Mouse (Mus musculus) kidney, postnatal 4 days (tissue): ENCODE data around the gene Acot13.

Experiments
- DNase-seq, 2 experiments: peaks; one replicate each; pipeline ENCODE4 v3.0.0; 2021; ENCODE audit warnings: mixed read lengths in 2 of 2

Gene Acot13

DNA sequence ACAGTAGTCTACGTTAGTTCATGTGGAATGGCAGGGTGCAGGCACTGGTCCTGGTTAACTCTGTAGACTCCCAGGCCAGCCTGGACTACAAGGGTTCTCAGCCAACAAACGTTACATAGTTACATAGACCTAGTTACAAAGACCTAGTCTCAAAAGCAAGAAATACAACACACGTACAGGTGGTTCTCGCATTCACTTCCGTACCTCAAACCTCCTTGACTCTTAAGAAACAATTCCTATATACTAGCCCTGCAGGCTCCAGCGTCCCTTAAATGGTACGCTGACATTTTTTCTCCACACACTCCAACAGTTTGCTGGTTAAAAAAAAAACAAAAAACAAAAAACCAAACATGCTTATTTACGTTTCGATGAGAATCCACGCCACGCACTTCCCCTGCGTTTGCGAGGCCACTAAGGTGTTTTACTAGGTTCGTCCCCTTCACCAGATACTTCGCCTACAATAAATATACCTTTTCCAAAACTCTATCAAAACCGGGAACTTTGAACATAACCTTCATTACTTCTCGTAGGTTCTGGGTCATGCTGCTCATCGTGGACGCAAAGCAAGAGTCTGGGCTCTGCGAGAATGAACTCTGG, 486 bp downstream of the Acot13 start:
- no peak for DNase-seq

DNA sequence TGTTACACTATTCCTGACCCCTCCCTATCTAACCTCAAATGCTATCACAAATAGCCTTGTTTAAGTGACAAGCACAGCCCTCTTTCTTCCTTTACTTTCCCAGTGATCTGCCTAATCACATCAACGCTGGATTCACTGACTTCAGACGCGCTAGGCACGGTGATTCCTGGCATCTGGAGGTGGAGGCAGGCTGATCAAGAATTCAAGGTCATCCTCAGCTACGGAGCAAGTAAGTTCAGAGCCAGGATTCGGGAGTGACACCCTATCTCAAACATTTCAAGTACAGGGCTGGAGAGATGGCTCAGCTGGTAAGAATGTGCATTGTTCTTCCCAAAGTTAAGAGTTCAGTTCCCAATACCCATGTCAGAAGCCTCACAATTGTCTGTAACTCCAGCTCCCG, 5.2 kb downstream of the Acot13 start:
- no peak for DNase-seq

DNA sequence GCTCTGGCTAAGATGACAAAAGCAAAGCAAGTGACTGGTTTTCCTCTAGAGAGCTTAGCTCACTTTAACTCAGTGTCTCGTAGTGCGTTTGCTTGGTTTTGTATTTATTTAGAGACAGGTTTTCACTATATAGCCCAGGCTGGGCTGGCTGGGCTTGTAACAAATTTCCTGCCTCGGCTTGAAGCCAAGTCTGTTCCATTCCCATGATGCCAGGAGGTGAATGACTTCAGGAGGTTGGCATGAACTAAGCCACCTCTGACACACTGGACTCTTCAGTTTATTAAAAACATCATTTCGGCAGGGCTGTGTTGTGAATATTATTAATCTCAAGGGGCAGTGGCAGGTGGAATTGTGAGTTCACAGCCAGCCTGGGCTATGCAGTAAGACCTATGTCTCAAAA, 5.8 kb downstream of the Acot13 start:
- DNase-seq: no peak

DNA sequence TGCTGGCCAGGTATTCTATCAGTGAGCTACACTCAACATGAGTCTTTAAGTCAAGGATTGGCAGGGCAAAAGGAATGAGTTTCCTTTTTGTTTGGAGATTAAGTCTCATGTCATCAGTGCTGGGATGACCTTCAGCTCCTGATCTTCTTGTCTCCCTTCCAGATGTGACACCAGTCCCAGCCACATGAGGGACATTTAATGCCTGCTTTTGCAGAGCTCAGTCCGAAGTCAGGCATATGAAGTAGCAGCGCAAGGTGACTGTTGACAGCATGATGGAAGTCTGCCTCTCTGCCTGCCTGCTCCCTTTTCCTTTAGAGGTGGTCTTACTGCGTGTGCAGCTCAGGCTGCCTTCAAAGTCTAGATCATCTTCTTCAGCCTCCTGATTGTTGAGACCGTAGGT, 6.7 kb downstream of the Acot13 start:
- no peak for DNase-seq

DNA sequence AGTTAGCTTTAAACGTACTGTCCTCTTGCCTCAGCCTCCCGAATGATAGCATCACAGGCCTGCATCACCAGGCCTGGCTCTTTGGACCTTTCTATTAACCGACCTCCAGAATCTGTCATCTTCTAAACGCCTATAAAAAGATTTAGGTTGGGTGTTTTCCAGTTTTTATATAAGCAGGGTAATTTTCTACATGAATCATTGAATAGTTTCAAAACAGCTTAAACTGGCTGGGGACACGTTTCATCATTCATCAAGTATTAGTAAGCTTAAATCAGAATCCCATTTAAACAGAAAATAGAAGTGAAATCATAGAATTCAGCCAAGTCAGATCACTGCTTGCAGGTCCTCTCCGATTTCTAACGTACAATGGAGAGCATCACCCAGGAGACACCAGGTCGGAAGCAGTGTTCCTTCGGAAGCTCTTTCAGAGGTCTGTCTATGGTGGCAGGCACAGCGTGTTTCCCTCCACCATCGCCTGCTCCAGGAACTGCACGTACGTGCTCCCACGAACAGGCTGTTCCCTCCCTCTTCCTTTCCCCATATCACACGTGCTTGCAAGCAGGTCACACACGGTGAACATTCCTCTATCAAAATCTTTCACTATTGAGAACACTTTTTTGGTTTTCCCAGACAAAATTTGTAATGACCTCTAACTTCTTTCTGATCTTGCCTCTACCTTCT, 8.5 kb downstream of the Acot13 start:
- DNase-seq: no peak

DNA sequence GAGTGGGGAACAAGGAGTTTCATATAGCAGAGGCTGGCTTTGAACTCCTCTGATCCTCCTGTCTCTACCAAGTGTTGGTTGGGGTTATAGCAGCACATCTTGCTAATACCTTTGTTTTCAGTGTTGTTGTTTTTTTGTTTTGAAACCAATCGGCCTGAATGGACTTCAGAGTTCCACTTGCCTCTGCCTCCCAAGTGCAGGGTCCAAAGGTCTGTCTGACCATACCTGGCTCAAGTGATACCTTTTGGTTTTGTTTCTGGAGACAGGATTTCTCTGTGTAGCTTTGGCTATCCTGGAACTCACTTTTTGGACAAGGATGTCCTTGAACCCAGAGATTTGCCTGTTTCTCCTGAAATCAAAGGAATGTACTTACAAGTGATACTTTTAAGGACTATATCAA, 11.4 kb downstream of the Acot13 start:
- no peak for DNase-seq

DNA sequence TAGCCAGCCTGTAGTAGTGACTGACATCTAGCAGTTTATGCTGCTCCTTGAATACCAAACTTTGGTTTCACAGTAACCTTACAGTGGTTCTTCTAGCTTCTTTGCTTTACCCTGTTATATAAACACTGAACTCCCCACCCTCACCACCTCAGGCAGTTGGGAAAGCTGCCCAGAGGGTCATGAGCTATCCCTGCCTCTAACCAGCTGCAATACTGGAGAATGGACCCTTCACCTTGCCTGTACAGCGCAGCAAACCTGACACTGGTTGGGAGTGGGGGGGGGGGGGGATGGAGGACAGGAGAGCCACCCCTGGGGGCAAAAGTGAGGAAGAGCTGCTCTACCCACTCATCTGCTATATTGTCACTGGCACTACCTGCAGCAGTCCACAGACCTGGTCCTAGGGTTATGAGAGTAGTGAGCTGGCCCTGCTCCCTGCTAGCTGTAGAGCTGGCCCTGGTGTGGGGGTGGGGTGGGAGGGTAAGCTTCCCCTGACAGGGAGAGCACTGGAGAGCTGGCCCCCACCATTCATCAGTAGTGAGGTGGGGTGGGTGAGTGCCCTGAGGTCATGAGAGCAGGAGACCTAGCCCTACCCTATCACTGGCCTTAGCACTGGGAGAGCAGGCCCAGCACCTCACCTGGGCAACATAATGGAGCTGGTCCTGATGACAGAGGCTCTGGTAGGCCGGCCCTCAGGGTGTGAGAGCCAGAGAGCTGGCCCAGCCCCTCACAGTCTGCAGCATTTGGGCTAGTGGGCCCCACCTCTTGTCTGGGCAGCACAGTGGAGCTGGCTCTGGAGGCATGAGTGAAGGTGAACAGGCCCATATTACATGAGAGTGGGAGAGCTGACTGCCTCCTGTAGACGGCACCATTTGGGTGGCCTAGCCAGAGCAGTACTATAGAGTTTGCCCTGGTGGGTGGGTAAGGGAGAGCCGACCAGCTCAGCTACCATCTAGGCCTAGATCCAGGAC, 14.9 kb downstream of the Acot13 start:
- peak; percentile 21 to 38 for DNase-seq

DNA sequence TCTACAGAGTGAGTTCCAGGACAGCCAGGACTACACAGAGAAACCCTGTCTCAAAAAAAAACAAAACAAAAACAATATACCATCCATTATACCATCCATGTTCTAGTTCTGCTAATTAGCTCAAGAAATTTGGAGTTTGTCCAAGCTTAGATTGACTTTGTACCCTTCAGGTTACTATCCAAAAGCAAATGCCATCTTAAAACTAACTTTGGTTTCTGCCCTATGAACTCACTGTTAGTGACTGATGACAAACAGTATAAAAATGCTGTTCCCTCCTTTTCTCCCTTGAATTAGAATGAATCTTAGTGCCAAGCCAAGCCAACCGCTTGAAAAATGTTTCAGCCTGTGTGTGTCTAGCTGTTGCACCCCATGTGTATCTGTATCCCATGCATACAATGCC, 16.7 kb downstream of the Acot13 start:
- no peak for DNase-seq

DNA sequence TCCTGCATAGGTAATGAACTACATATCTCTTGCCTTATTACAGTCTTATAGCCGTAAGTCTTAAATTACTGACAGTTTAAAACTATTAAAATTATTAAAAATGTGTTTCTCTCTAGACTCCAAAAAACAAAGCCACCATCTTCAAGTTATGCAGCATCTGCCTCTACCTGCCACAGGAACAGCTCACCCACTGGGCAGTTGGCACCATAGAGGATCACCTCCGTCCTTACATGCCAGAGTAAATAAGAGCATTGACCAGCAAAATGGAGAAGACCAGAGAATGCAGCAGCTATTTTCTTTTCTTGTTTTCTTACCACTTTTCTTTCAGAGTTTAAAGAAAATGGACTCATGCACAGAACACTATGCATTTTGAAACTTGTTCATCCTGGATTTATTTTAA, 18.8 kb downstream of the Acot13 start:
- no peak for DNase-seq

DNA sequence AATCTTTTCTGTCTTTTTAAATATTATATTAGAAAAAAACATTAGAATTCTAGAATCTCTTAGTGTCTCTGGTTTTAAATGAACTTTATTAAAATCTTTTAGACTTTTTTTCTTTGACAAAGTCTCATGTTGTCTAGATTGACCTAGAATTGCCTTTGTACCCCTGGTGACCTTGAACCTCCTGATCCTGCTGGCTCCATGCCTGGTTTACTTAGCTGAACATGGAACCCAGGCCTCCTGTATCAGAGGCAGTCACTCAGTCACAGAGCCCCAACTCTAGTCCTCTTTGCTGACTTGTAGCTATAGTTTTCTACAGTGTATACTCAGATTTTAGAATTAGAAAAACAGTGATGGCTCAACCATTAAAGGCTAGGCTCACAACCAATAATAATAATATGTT, 25.3 kb downstream of the Acot13 start:
- DNase-seq: no peak

DNA sequence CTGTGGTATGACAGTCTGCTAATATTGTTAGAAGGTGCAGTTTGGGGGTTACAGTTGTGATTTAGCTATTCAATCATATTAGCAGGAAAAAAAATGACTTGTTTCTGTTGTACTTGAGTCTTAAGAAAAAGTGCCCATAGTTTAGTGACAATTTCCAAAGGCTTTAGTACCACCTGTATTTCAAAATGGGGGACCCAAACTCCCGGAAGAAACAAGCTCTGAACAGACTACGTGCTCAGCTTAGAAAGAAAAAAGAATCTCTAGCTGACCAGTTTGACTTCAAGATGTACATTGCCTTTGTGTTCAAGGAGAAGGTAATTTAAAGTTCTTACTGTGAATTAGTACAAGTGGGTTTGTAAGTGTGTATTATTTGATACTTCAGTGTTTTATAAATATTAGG, 28.1 kb downstream of the Acot13 start:
- DNase-seq: no peak

DNA sequence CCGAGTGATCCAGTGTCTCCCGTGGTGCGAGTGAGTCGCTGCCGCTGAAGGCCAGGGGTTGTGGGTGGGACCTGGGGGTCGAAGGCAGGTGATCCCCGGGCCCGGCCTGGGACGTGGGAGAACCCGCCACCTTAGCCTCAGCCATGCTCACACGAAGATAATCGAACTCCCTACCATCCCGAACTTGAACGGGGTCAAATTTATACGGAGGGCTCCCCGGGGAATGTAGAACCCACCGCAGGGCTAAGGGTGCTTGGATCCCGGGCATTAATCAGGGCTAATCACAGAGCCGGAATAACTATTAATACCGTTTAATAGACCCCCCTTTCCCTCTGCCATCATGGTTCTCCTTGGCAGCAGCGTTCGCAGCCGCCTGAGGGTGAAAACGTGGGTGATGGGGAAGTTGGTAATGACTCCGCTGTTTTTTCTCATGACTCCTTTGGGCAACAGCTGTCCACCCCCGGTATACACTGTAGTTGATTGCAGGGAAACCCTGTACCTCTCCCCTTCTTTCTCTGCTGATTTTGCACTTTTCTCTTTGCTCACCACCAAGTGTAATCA, 29.1 kb downstream of the Acot13 start:
- peak; percentile 31 to 39 for DNase-seq

DNA sequence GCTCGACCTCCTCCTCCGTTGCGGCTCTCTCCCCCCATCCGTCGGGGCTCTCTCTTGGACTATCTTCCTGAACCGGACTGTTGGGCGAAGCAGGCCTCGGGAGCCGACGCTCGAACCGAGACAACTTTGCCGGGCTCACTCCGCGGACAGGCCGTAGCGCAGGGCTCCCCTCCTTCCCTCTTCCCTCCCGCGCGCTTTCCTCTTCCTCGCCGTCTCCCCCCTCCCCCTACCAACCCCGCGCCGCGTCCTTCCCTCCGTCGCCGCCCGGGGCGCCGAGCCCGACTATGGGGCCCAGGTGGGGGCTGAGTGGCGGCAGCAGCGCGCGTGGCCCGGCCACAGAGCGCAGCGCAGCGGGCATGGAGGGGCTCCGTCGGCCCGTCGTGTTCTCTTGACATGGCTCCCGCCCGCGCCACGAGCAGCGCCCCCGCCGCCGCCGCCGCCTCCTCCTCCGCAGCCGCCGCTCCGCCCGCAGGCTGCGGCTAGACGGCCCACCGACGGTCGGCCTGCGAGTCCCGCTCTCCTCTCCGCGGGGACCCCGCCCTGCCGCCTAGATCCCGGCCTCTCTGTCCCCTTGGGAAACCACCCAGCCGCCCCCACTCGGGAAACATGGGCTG, 29.9 kb downstream of the Acot13 start, which contains the start of gene BC005537:
TSS of gene BC005537 (plus strand) at position 350 of the 614 bp plus-strand sequence.
- DNase-seq: peak; percentile 68 to 79

DNA sequence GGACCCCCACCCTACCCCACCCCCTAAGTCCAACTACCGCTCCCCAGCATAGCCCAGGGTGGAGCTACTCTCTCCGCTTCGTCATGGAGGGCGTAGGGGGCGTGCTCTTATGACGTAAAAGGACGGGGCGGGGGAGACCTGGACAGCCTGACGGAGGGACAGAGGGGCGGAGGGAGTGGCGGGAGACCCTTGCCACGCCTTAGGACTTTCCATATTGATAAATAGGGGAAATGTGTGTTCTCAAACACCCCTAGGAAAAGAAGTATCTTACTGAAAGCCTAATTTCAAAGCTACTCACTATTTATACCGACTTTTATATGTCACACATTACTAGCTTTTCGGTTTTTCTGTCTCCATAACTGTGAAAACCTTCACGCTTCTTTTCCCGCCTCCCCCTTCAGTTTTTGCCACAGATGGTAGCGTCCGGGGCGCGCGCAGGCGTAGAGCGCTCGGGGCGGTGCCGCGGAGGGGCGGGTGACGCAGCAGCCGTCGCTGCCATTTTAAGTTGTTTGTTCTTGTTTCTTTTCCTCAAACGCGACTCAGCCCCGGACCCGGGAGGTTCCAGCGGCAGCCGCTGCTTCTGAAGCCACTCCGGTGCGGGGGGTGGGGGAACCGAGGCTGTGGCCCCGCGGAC, 30.5 kb downstream of the Acot13 start:
- DNase-seq: peak; percentile 97 to 98

DNA sequence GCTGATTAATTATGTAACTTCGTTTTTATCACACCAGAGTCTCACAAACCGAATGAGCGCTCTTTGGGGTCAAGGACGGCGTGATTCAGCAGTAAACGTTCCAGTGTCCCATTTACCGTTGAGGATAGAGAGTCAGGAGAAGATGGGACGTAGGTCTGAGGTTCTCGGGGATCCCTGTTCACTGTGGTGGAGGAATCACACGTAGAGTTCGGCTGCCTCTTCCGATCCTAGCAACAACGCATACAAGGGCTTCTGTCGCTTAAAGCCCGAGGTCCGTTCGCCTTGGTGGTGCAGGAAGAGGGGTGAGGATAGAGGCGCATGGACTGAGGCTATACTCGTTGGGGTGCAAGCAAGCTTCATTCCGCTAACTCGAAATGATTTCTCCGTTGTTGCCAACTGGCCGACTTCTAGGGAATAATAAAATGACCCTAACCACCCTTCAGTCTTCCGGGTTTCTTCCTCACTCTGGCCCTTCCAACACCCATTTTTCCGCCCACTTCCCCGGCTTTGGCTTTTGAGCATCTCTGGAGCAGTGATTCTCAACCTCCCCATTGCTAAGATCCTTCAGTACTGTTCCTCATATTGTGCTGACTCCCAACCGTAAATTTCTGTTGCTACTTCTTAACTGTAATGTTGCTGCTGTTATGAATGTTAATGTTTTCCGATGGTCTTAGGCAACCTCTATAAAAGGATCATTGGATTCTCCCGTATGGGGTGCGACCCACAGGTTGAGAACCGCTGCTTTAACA, 31.2 kb downstream of the Acot13 start:
- DNase-seq: peak; percentile 42 to 61

DNA sequence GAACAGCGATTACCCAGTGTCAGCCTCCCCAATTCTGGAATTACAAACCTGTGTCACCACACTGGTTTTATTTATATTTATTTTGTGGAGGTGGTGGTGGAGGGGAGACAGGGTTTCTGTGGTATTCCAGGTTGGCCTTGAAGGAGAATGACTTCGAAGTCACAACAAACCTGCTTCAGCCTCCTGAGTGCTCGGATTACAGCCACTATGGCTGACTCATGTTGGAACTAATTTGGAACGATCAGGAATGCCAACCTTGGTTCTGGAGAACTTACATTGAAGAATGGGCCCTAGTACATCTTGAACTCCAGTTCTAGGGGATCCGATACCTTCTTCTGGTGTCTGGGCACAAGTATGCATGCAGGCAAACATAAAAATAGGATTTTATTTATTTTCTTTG, 32.0 kb downstream of the Acot13 start:
- no peak for DNase-seq

DNA sequence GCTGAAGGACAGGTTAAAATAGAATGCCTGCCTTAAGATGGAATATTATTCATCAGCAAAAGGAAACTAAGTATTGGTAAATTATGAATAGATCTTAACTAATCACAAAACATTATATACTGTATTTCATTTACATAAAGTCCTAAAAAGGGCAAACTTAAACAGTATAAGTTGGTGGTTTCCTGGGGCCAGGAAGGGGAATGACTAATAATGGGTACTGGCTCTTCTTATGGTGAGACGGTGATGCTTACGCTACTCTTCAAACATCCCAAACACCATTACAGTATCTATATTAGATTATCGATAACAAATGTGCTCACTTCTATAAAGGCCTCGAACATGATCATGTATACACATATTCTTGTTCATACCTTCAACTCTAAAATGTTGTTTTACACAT, 32.7 kb downstream of the Acot13 start:
- DNase-seq: no peak

DNA sequence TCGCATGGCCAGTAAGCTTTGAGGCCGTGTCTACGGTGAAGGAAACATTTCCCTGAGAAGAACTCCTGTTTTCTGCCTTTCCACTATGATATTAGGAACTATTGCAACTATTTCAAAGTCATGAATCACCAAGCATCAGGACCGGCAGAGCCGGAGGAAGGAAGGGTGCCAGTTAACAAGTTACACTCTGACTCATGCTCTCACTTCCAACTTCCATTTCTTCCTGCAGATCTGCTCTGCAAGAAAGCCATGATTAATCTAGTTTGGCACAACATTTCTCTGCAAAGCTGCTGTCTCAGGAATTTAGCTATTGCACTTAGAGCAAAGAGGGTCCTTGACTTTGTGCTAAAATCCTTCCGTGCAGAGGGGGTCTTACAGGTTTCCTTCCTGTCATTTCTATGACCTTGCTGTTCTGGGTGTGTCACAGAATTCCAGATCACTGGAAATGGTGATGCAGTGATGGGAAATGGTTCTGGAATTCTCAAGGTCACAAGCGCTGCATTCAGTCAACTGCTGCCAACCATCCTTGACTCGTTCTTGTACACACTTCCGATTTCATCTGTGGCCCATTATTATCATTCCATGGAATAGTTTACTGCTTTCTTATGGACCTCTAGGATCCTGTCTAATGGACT, 38.8 kb downstream of the Acot13 start:
- no peak for DNase-seq

DNA sequence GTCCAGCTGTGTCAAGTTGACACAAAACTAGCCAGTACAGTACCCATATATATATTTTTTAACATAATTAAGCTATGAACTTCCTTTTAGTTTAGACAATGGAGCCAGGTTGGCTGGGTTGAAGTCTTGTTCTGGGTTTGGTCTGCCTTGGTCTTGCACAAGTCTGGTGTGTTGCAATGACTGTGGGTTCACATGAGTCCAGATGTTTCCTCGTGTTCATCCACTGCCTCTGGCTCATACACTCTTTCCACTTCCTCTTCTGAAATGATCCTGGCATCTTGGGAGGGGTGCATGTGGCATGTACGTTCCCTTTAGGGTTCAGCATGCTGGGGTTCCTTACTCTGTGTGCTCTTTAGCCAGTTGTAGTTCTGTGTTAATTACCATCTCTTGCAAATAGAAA, 40.0 kb downstream of the Acot13 start:
- DNase-seq: no peak

DNA sequence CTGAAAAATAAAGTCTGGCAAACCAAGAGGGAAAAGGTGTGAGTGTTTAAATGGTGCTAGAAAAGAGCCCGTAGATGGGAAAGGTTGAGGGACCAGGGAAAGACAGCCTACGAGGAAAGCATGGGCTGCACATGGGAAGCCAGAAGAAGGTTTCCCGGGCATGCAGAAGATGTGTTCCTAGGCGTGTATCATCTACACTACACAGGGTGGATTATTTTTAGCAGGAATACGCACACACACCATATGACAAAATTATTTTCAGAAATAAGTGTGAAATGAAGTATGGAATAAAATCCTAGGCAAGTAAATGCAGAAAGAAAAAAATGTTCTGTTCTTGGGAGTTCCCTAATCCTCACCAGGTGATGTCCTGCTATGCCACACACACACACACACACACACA, 43.9 kb downstream of the Acot13 start:
- DNase-seq: no peak

DNA sequence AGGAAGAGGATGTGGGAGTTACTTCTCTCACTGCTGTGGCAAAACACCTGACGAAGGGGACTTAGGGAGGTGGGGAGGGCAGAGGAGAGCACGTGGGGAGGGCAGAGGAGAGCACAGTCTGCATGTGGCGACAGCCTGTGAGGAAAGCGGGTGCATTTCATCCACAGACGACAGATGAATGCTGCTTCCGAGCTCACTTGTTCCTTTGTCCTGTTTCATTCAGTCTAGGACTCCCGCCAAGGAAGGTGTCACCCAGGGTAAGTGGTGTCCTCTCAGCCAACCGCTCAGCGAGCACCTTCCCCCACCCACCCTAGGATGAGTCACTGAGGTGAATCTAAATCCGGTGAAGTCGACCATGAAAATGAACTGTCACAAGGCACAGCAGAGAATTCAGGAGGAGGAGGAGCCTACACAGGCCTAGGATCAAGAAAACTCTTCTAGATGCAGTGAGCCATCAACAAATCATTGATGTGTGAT, 45.3 kb downstream of the Acot13 start:
- DNase-seq: peak in 1 of 2 experiments; percentile 35
